Mouse (Mus musculus) CH12.LX (cell line): ENCODE measurements around the gene Rps6kb2. TPM values are rescaled to one million over a fixed set of nuclear protein-coding genes. Genes with fewer than 3 reads are reported as not detected.

Experiments
- DNase-seq: peaks from one replicate; pipeline ENCODE4 v3.0.0-alpha.2; 2013; ENCODE audit errors: extremely low read depth
- H3K27ac ChIP-seq: 2 replicates; pipeline ENCODE4 v1.5.1; 2012; ENCODE audit warnings: low read depth, mild to moderate bottlenecking, control low read depth, moderate library complexity; ENCODE audit not compliant: insufficient read depth
- H3K27me3 ChIP-seq: replicated peaks from 2 replicates; pipeline ENCODE3; 2012; ENCODE audit warnings: inconsistent platforms
- H3K36me3 ChIP-seq, 2 experiments: replicated peaks in 1 of 2; 2 replicates each; pipeline versions ENCODE3 to v1.6.1; 2012; ENCODE audit warnings: inconsistent platforms in 1 of 2, low read length in 1 of 2, mild to moderate bottlenecking in 1 of 2, mixed read lengths in 1 of 2, moderate library complexity in 1 of 2; ENCODE audit not compliant: control insufficient read depth in 1 of 2, insufficient read depth in 1 of 2
- H3K4me1 ChIP-seq, 2 experiments: 2 replicates each; pipeline ENCODE4 v1.6.1; 2012; ENCODE audit warnings: inconsistent platforms in 1 of 2, moderate library complexity in 1 of 2; ENCODE audit not compliant: insufficient read depth in 2 of 2, control insufficient read depth in 1 of 2
- H3K4me2 ChIP-seq: 2 replicates; pipeline ENCODE4 v1.6.1; 2012; ENCODE audit warnings: low read depth, mild to moderate bottlenecking, control low read depth; ENCODE audit not compliant: poor library complexity, insufficient read depth, severe bottlenecking
- H3K4me3 ChIP-seq, 3 experiments: fragments of 150-350 bp in 1 of 3; sonication (generic) in 1 of 3; replicated peaks in 1 of 3; 2 replicates each; pipeline versions ENCODE3 to v1.5.1; 2011 to 2012; ENCODE audit warnings: low read depth in 2 of 3, low read length in 2 of 3, mild to moderate bottlenecking in 2 of 3, moderate library complexity in 2 of 3, control low read depth in 1 of 3, improper control_type of control experiment in 1 of 3, inconsistent platforms in 1 of 3, mixed read lengths in 1 of 3; ENCODE audit not compliant: poor library complexity in 1 of 3
- H3K79me2 ChIP-seq: replicated peaks from 2 replicates; pipeline ENCODE4 v1.6.1; 2012; ENCODE audit warnings: mild to moderate bottlenecking, moderate library complexity; ENCODE audit not compliant: control insufficient read depth, poor library complexity, insufficient read depth, severe bottlenecking; ENCODE audit errors: extremely low read depth
- H3K9ac ChIP-seq: 2 replicates; pipeline ENCODE4 v1.6.1; 2012; ENCODE audit warnings: low read depth, mild to moderate bottlenecking, control low read depth, moderate library complexity; ENCODE audit not compliant: insufficient read depth
- H3K9me3 ChIP-seq: replicated peaks from 2 replicates; pipeline ENCODE3; 2012; ENCODE audit warnings: low read length, inconsistent platforms, mixed read lengths
- BHLHE40 ChIP-seq: IDR thresholded peaks from 2 replicates; pipeline ENCODE4 v1.6.1; 2011; ENCODE audit warnings: mild to moderate bottlenecking, low read depth, low read length, improper control_type of control experiment
- CHD1 ChIP-seq: IDR thresholded peaks from 2 replicates; pipeline ENCODE4 v1.6.1; 2012; ENCODE audit warnings: low read depth, low read length, improper control_type of control experiment, inconsistent platforms
- CHD2 ChIP-seq: IDR thresholded peaks from 2 replicates; pipeline ENCODE4 v1.6.1; 2011; ENCODE audit warnings: low read length, improper control_type of control experiment
- CTCF ChIP-seq, 2 experiments: IDR thresholded peaks in 1 of 2; conservative IDR thresholded peaks in 1 of 2; 2 replicates each; pipeline ENCODE4 v1.5.1; 2011 to 2012; ENCODE audit warnings: low read depth in 2 of 2, low read length in 2 of 2, improper control_type of control experiment in 1 of 2, inconsistent platforms in 1 of 2, mild to moderate bottlenecking in 1 of 2, moderate library complexity in 1 of 2
- ELF1 ChIP-seq: IDR thresholded peaks from 2 replicates; pipeline ENCODE4 v1.6.1; 2014; ENCODE audit warnings: low read depth, mild to moderate bottlenecking, inconsistent platforms, low read length, improper control_type of control experiment
- EP300 ChIP-seq: IDR thresholded peaks from 2 replicates; pipeline ENCODE4 v1.6.1; 2011; ENCODE audit warnings: low read length, improper control_type of control experiment
- GABPA ChIP-seq: IDR thresholded peaks from 2 replicates; pipeline ENCODE4 v1.6.1; 2012; ENCODE audit warnings: low read depth, low read length, improper control_type of control experiment, inconsistent platforms; ENCODE audit not compliant: insufficient replicate concordance
- IRF4 ChIP-seq: IDR thresholded peaks from 2 replicates; pipeline ENCODE4 v1.6.1; 2014; ENCODE audit warnings: low read depth, mild to moderate bottlenecking, inconsistent platforms, low read length, improper control_type of control experiment
- JUN ChIP-seq: IDR thresholded peaks from 2 replicates; pipeline ENCODE4 v1.6.1; 2011; ENCODE audit warnings: low read depth, mild to moderate bottlenecking, low read length, improper control_type of control experiment, moderate library complexity; ENCODE audit not compliant: insufficient read depth
- MAX ChIP-seq: IDR thresholded peaks from 2 replicates; pipeline ENCODE4 v1.6.1; 2011; ENCODE audit warnings: low read length, improper control_type of control experiment
- MAZ ChIP-seq: IDR thresholded peaks from 2 replicates; pipeline ENCODE4 v1.6.1; 2012; ENCODE audit warnings: low read depth, mild to moderate bottlenecking, inconsistent platforms, low read length, improper control_type of control experiment, moderate library complexity
- PAX5 ChIP-seq: IDR thresholded peaks from 2 replicates; pipeline ENCODE4 v1.6.1; 2012; ENCODE audit warnings: low read length, inconsistent platforms, mixed read lengths
- POLR2A ChIP-seq: IDR thresholded peaks from 2 replicates; pipeline ENCODE4 v1.6.1; 2011; ENCODE audit warnings: low read depth, mild to moderate bottlenecking, improper control_type of control experiment, low read length
- POLR2AphosphoS2 ChIP-seq: IDR thresholded peaks from 2 replicates; pipeline ENCODE4 v1.6.1; 2011; ENCODE audit warnings: low read depth, low read length, improper control_type of control experiment
- RAD21 ChIP-seq: IDR thresholded peaks from 2 replicates; pipeline ENCODE4 v1.6.1; 2011; ENCODE audit warnings: low read depth, mild to moderate bottlenecking, low read length, improper control_type of control experiment, moderate library complexity
- TCF12 ChIP-seq: IDR thresholded peaks from 2 replicates; pipeline ENCODE4 v1.6.1; 2014; ENCODE audit warnings: low read depth, mild to moderate bottlenecking, inconsistent platforms, low read length, improper control_type of control experiment
- UBTF ChIP-seq: IDR thresholded peaks from 2 replicates; pipeline ENCODE4 v1.6.1; 2012; ENCODE audit warnings: low read depth, mild to moderate bottlenecking, inconsistent platforms, low read length, improper control_type of control experiment, moderate library complexity
- USF1 ChIP-seq: IDR thresholded peaks from 2 replicates; pipeline ENCODE4 v1.6.1; 2014; ENCODE audit warnings: low read depth, mild to moderate bottlenecking, inconsistent platforms, low read length, improper control_type of control experiment
- ZKSCAN1 ChIP-seq: IDR thresholded peaks from 2 replicates; pipeline ENCODE4 v1.6.1; 2012; ENCODE audit warnings: low read depth, inconsistent platforms, low read length, improper control_type of control experiment, borderline replicate concordance
- ZNF384 ChIP-seq: IDR thresholded peaks from 2 replicates; pipeline ENCODE4 v1.6.1; 2012; ENCODE audit warnings: low read depth, low read length, improper control_type of control experiment, inconsistent platforms
- dilution Hi-C: fragments of 300-500 bp; cut with MboI; formaldehyde crosslinking; loops from 2 replicates; pipeline ENCODE4 v1.14.3; 2020; ENCODE audit warnings: low sequenced_read_pairs; ENCODE audit not compliant: extremely low pct_unique_long_range_greater_than_20kb, extremely low pct_ligation_motif_present
- in situ Hi-C: fragments of 300-500 bp; cut with MboI; formaldehyde crosslinking; loops from 3 replicates; pipeline ENCODE4 v1.14.3; 2019; ENCODE audit warnings: low sequenced_read_pairs, low pct_ligation_motif_present, low pct_unique_long_range_greater_than_20kb, mixed read lengths
- polyA plus RNA-seq: library from polyadenylated mRNA; unstranded; fragments of >175 nt; gene quantifications from 2 replicates; pipeline ENCODE4 v1.2.1, GENCODE M21; 2012; ENCODE audit warnings: low read depth; ENCODE audit not compliant: insufficient read length
- total RNA-seq, 2 experiments: library from RNA; depleted of rRNA; stranded (reverse); fragments of 300-350 nt in 1 of 2; fragments of >200 nt in 1 of 2; gene quantifications; 2 replicates each; pipeline ENCODE4 v1.2.3; 2012 to 2014

Gene Rps6kb2
- total and polyA plus RNA-seq, 3 experiments, result 9.7 to 26.6 (median 20.7) TPM

DNA sequence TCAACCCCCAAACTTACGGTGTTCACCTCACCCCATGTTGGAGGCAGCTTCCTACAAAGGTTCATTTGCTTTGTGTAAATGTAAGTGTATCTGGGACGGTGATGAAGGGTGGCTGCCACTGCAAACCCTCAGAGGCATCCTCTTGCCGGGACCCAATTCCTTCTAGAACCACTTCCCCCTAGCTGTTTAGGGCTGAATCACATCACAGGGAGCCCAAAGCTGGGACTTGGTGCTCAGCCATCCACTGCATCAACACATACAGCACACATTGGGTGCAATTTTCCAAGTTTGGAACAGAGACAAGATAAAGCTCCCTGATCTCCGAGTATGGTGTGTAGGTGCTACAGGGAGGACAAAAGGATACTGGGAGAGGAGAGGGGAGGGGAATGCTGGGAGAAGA is 41.7 kb upstream of the Rps6kb2 start:
- Histone ChIP-seq H3K9ac (no peak overlapping the region), H3K27ac (no peak overlapping the region), H3K79me2 (peaks cover 12% of the 10 kb centered on the region; the same call in 1 of the 2 replicates), H3K4me2 (no peak overlapping the region), H3K36me3 (peaks cover 5 to 8% of the 10 kb centered on the region in 2 experiments), H3K4me1 (peaks cover 25 to 52% of the 10 kb centered on the region in 2 experiments), H3K9me3 (no peaks in the 10 kb centered on the region), H3K27me3 (peaks cover 7% of the 10 kb centered on the region), H3K4me3 (no peak overlapping the region)
- DNase-seq, result no peak
- in situ Hi-C loops, result loop anchor here (5.0 kb wide), 2 partner anchors 32 to 78 kb away; partner anchors contain the start of gene Aip
- dilution Hi-C loops, result no loop called here
- no peak for TF ChIP-seq ZNF384
- no peak for TF ChIP-seq MAX
- no peak for TF ChIP-seq RAD21
- no peak for TF ChIP-seq PAX5
- TF ChIP-seq IRF4, result no peak
- no peak for TF ChIP-seq TCF12
- TF ChIP-seq GABPA, result no peak
- TF ChIP-seq UBTF, result no peak
- no peak for TF ChIP-seq CHD1
- no peak for TF ChIP-seq MAZ

DNA sequence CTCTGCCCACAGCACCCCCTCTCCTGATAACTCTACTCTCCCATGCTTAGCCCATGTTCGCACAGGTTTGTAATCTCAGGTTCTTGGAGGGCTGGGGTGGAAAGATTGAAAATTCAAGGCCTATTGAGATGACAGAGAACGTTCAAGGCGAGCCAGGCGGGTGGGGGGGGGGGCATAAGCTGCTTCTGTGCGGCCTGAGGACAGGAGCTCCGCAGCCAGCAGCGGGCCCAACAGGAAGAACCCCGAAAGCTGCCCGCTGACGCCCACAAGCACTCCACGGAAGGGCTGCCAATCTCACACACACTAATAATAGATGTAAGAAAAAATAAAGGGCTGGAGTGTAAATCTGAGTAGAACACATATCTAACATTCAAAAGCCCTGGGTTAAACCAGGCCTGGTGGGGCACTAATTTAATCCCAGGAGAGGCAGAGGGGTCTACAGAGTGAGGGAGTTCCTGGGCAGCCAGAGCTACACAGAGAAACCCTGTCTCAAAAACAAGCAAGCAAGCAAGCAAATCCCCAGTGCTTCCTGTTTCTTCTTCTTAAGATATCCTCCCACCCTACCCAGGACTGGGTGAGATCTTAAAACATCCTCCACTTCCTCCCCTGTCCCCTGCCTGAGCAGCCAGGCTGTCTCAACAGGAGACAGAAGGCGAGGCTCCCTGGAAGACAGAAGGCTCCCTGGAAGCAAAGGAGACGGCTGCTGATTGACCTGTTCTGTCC is 40.6 kb upstream of the Rps6kb2 start:
- peaks cover 19 to 56% of the 10 kb centered on the region in 2 experiments for H3K4me1 ChIP-seq
- H3K4me3 ChIP-seq, result no peak overlapping the region
- DNase-seq, result no peak
- in situ Hi-C loops (loop anchor here (5.0 kb wide), 2 partner anchors 34 to 76 kb away; partner anchors contain the start of gene Aip), dilution Hi-C loops (no loop called here)
- H3K27me3 ChIP-seq, result peaks cover 6% of the 10 kb centered on the region
- H3K9ac ChIP-seq, result no peak overlapping the region
- H3K4me2 ChIP-seq, result no peak overlapping the region
- peaks cover 12 to 19% of the 10 kb centered on the region in 2 experiments for H3K36me3 ChIP-seq
- TF ChIP-seq POLR2AphosphoS2 (no peak), JUN (no peak), ZKSCAN1 (no peak), CHD2 (no peak), CTCF (conservative IDR thresholded peaks at IDR 0.05 in 1 of 2, IDR thresholded peaks at IDR 0.05 in 1 of 2; ENCODE audit: low read depth in 2 of 2, low read length in 2 of 2) (no peak), TCF12 (no peak), EP300 (no peak), MAZ (no peak), USF1 (no peak), POLR2A (no peak), ELF1 (no peak), BHLHE40 (no peak)
- no peak overlapping the region for H3K27ac ChIP-seq
- peaks cover 12% of the 10 kb centered on the region; the same call in 1 of the 2 replicates for H3K79me2 ChIP-seq
- H3K9me3 ChIP-seq, result no peaks in the 10 kb centered on the region
